Mouse (Mus musculus) urinary bladder, postnatal 36 days (tissue): ENCODE measurements around the gene Sppl2b.
"Not testable (repeated sequence)": the region's sequence is repeated elsewhere in the genome, so short reads cannot be mapped to it uniquely, and the experiment has no call there.

Experiments
- DNase-seq, 2 experiments: peaks; one replicate each; pipeline ENCODE4 v3.0.0; 2022; ENCODE audit warnings: low spot score in 2 of 2, mixed read lengths in 1 of 2

The Sppl2b gene

GRCm38 (mm10) chr10:80854913-80855748 is at the start of gene Sppl2b, which contains the start of gene Lsm7:
Sppl2b (plus strand) TSS chr10:80855275.
Lsm7 (minus strand) TSS chr10:80855209.
- peak; percentile 96 to 97 for DNase-seq

GRCm38 (mm10) chr10:80805322-80805721 is 49.8 kb upstream of the Sppl2b start:
- DNase-seq = no peak

- peak; percentile 64 to 76 for DNase-seq
Measured at GRCm38 (mm10) chr10:80805925-80806324, 49.1 kb upstream of the Sppl2b start.

- no peak for DNase-seq
Measured at GRCm38 (mm10) chr10:80806341-80807056, 48.6 kb upstream of the Sppl2b start.

- DNase-seq = peak in 1 of 2 experiments; percentile 71
Measured at GRCm38 (mm10) chr10:80807057-80807627, 47.9 kb upstream of the Sppl2b start.

GRCm38 (mm10) chr10:80808099-80808984 is 46.7 kb upstream of the Sppl2b start:
- DNase-seq = no peak

GRCm38 (mm10) chr10:80808985-80809632 is 46.0 kb upstream of the Sppl2b start:
- DNase-seq = no peak

- no peak for DNase-seq
Measured at GRCm38 (mm10) chr10:80810084-80810483, 45.0 kb upstream of the Sppl2b start.

- DNase-seq = no peak
Measured at GRCm38 (mm10) chr10:80812391-80813041, 42.6 kb upstream of the Sppl2b start.

- DNase-seq = no peak
Measured at GRCm38 (mm10) chr10:80813366-80813765, 41.7 kb upstream of the Sppl2b start, which contains the start of gene Jsrp1. Jsrp1 (minus strand) TSS chr10:80813498.

- DNase-seq = no peak
Measured at GRCm38 (mm10) chr10:80814800-80815199, 40.3 kb upstream of the Sppl2b start.

- not testable (repeated sequence) for DNase-seq
Measured at GRCm38 (mm10) chr10:80816303-80816702, 38.8 kb upstream of the Sppl2b start.

- DNase-seq = no peak
Measured at GRCm38 (mm10) chr10:80817164-80817563, 37.9 kb upstream of the Sppl2b start.

GRCm38 (mm10) chr10:80817955-80818354 is 37.1 kb upstream of the Sppl2b start:
- not testable (repeated sequence) for DNase-seq

- no peak for DNase-seq
Measured at GRCm38 (mm10) chr10:80818599-80819281, 36.3 kb upstream of the Sppl2b start.

- no peak for DNase-seq
Measured at GRCm38 (mm10) chr10:80819406-80819805, 35.7 kb upstream of the Sppl2b start.

GRCm38 (mm10) chr10:80821991-80822390 is 33.1 kb upstream of the Sppl2b start:
- no peak for DNase-seq

- no peak for DNase-seq
Measured at GRCm38 (mm10) chr10:80822528-80822927, 32.5 kb upstream of the Sppl2b start.

- no peak for DNase-seq
Measured at GRCm38 (mm10) chr10:80823316-80823715, 31.8 kb upstream of the Sppl2b start.
